Mouse (Mus musculus): Measurements from ENCODE around the gene Rbpjl. TPM values are rescaled to one million over a fixed set of nuclear protein-coding genes. Genes with fewer than 3 reads are reported as not detected.

Gene Rbpjl
- polyA plus RNA-seq, 1 experiment, result 0.24 TPM

- Histone ChIP-seq H3K4me1 (replicated peaks; ENCODE audit: control insufficient read depth, insufficient read depth, low read length) (0 out of 2 replicates have a peak, but pooled peaks cover 3% of the 10 kb centered on the region), H3K4me3 (ENCODE audit: control insufficient read depth, insufficient read depth, low read length) (no peak overlapping the region), H3K27me3 (ENCODE audit: control insufficient read depth, insufficient read depth, low read length) (no peaks in the 10 kb centered on the region), H3K36me3 (ENCODE audit: control insufficient read depth, insufficient read depth, low read length) (no peaks in the 10 kb centered on the region), H3K27ac (ENCODE audit: control insufficient read depth, insufficient read depth, low read length) (no peak overlapping the region)
- no peak for DNase-seq
- 86% methylated on average over 6 of the region's 6 CpGs for WGBS
- no peak for TF ChIP-seq CTCF (IDR thresholded peaks at IDR 0.05; ENCODE audit: borderline replicate concordance, control insufficient read depth, extremely low read depth, insufficient read depth, low read length, poor library complexity)
- TF ChIP-seq POLR2A (IDR thresholded peaks at IDR 0.05; ENCODE audit: control insufficient read depth, extremely low read depth, insufficient read depth, low read length, poor library complexity), result no peak
These were observed 52.7 kb downstream of the Rbpjl start for GRCm38 (mm10) chr2:164455421-164456190.

- H3K4me3 ChIP-seq (ENCODE audit: control insufficient read depth, insufficient read depth, low read length), result no peak overlapping the region
- no peak overlapping the region for H3K27ac ChIP-seq (ENCODE audit: control insufficient read depth, insufficient read depth, low read length)
- 90% methylated on average over 1 of the region's 1 CpGs for WGBS
- no peak for DNase-seq
- peaks cover 4% of the 10 kb centered on the region; the same call in 1 of the 2 replicates for H3K4me1 ChIP-seq (replicated peaks; ENCODE audit: control insufficient read depth, insufficient read depth, low read length)
- H3K36me3 ChIP-seq (ENCODE audit: control insufficient read depth, insufficient read depth, low read length), result no peaks in the 10 kb centered on the region
- H3K27me3 ChIP-seq (ENCODE audit: control insufficient read depth, insufficient read depth, low read length), result no peaks in the 10 kb centered on the region
- TF ChIP-seq CTCF (IDR thresholded peaks at IDR 0.05; ENCODE audit: borderline replicate concordance, control insufficient read depth, extremely low read depth, insufficient read depth, low read length, poor library complexity) (no peak), POLR2A (IDR thresholded peaks at IDR 0.05; ENCODE audit: control insufficient read depth, extremely low read depth, insufficient read depth, low read length, poor library complexity) (no peak)
These were observed 53.5 kb downstream of the Rbpjl start for GRCm38 (mm10) chr2:164456413-164456812.

GRCm38 (mm10) chr2:164456864-164457300, 53.9 kb downstream of the Rbpjl start, which contains the start of gene Sys1:
Gene Sys1 (plus strand): TSS chr2:164456964.
- no peaks in the 10 kb centered on the region for H3K36me3 ChIP-seq (ENCODE audit: control insufficient read depth, insufficient read depth, low read length)
- H3K27ac ChIP-seq (ENCODE audit: control insufficient read depth, insufficient read depth, low read length), result no peak within 1 kb of the TSS
- H3K4me3 ChIP-seq (ENCODE audit: control insufficient read depth, insufficient read depth, low read length), result no peak within 1 kb of the TSS
- no peak for DNase-seq
- H3K27me3 ChIP-seq (ENCODE audit: control insufficient read depth, insufficient read depth, low read length), result no peaks in the 10 kb centered on the region
- TF ChIP-seq POLR2A (IDR thresholded peaks at IDR 0.05; ENCODE audit: control insufficient read depth, extremely low read depth, insufficient read depth, low read length, poor library complexity), result no peak
- TF ChIP-seq CTCF (IDR thresholded peaks at IDR 0.05; ENCODE audit: borderline replicate concordance, control insufficient read depth, extremely low read depth, insufficient read depth, low read length, poor library complexity), result no peak
- 16% methylated on average over 7 of the region's 7 CpGs for WGBS
- H3K4me1 ChIP-seq (replicated peaks; ENCODE audit: control insufficient read depth, insufficient read depth, low read length), result peaks cover 8% of the 10 kb centered on the region

- Histone ChIP-seq H3K4me3 (ENCODE audit: control insufficient read depth, insufficient read depth, low read length) (no peak overlapping the region), H3K36me3 (ENCODE audit: control insufficient read depth, insufficient read depth, low read length) (no peaks in the 10 kb centered on the region), H3K4me1 (replicated peaks; ENCODE audit: control insufficient read depth, insufficient read depth, low read length) (peaks cover 6% of the 10 kb centered on the region), H3K27me3 (ENCODE audit: control insufficient read depth, insufficient read depth, low read length) (no peaks in the 10 kb centered on the region), H3K27ac (ENCODE audit: control insufficient read depth, insufficient read depth, low read length) (no peak overlapping the region)
- DNase-seq, result no peak
- TF ChIP-seq CTCF (IDR thresholded peaks at IDR 0.05; ENCODE audit: borderline replicate concordance, control insufficient read depth, extremely low read depth, insufficient read depth, low read length, poor library complexity) (no peak), POLR2A (IDR thresholded peaks at IDR 0.05; ENCODE audit: control insufficient read depth, extremely low read depth, insufficient read depth, low read length, poor library complexity) (no peak)
- 42% methylated on average over 7 of the region's 7 CpGs for WGBS
These were observed 55.0 kb downstream of the Rbpjl start for GRCm38 (mm10) chr2:164457942-164458341.

- WGBS, result 19% methylated on average over 8 of the region's 8 CpGs
- Histone ChIP-seq H3K27ac (ENCODE audit: control insufficient read depth, insufficient read depth, low read length) (no peak overlapping the region), H3K4me3 (ENCODE audit: control insufficient read depth, insufficient read depth, low read length) (no peak overlapping the region), H3K27me3 (ENCODE audit: control insufficient read depth, insufficient read depth, low read length) (no peaks in the 10 kb centered on the region), H3K4me1 (replicated peaks; ENCODE audit: control insufficient read depth, insufficient read depth, low read length) (peaks cover 6% of the 10 kb centered on the region), H3K36me3 (ENCODE audit: control insufficient read depth, insufficient read depth, low read length) (peaks cover 4% of the 10 kb centered on the region)
- DNase-seq, result no peak
- TF ChIP-seq CTCF (IDR thresholded peaks at IDR 0.05; ENCODE audit: borderline replicate concordance, control insufficient read depth, extremely low read depth, insufficient read depth, low read length, poor library complexity) (no peak), POLR2A (IDR thresholded peaks at IDR 0.05; ENCODE audit: control insufficient read depth, extremely low read depth, insufficient read depth, low read length, poor library complexity) (no peak)
These were observed 55.6 kb downstream of the Rbpjl start for GRCm38 (mm10) chr2:164458535-164458934.

- Histone ChIP-seq H3K27me3 (ENCODE audit: control insufficient read depth, insufficient read depth, low read length) (no peaks in the 10 kb centered on the region), H3K4me3 (ENCODE audit: control insufficient read depth, insufficient read depth, low read length) (peak within 1 kb of the TSS; percentile 94), H3K36me3 (ENCODE audit: control insufficient read depth, insufficient read depth, low read length) (peaks cover 19% of the 10 kb centered on the region), H3K4me1 (replicated peaks; ENCODE audit: control insufficient read depth, insufficient read depth, low read length) (peaks cover 6% of the 10 kb centered on the region), H3K27ac (ENCODE audit: control insufficient read depth, insufficient read depth, low read length) (peak within 1 kb of the TSS; percentile 14; the same call in 1 of the 2 replicates)
- under 1% methylated on average over 75 of the region's 79 CpGs for WGBS
- TF ChIP-seq CTCF (IDR thresholded peaks at IDR 0.05; ENCODE audit: borderline replicate concordance, control insufficient read depth, extremely low read depth, insufficient read depth, low read length, poor library complexity) (0 out of 2 replicates have a peak, but pooled peaks have one; percentile 39), POLR2A (IDR thresholded peaks at IDR 0.05; ENCODE audit: control insufficient read depth, extremely low read depth, insufficient read depth, low read length, poor library complexity) (peak; percentile 62; the same call in 1 of the 2 replicates)
- DNase-seq, result peak; percentile 95
These were observed 58.0 kb downstream of the Rbpjl start, which contains the start of gene Gm20458 for GRCm38 (mm10) chr2:164460745-164461551. Gene Gm20458 (plus strand): TSS chr2:164460967.

Other genes with a start within 250 kb of the Rbpjl start
- gene Kcns1, start 232.0 kb upstream of the Rbpjl start, polyA plus RNA-seq (2012; rRNA removed), result 0.07 TPM in 1 of 2 replicates, not detected in the other
- gene Wfdc5, start 220.4 kb upstream of the Rbpjl start, polyA plus RNA-seq (2012; rRNA removed), result 0.11 and 0.65 TPM in 2 replicates
- 0.42 TPM in 1 of 2 replicates, not detected in the other for gene Wfdc12, start 212.5 kb upstream of the Rbpjl start, polyA plus RNA-seq (2012; rRNA removed)
- not detected in 2 replicates for gene Wfdc15a, start 203.0 kb upstream of the Rbpjl start, polyA plus RNA-seq (2012; rRNA removed)
- gene Wfdc15b, start 181.5 kb upstream of the Rbpjl start, polyA plus RNA-seq (2012; rRNA removed), result not detected in 2 replicates
- gene Svs2, start 164.7 kb upstream of the Rbpjl start, polyA plus RNA-seq (2012; rRNA removed), result not detected in 2 replicates
- gene Svs3b, start 146.5 kb upstream of the Rbpjl start, polyA plus RNA-seq (2012; rRNA removed), result not detected in 2 replicates
- gene Svs4, start 124.7 kb upstream of the Rbpjl start, polyA plus RNA-seq (2012; rRNA removed), result 0.15 TPM in 1 of 2 replicates, not detected in the other
- gene Svs3a, start 113.9 kb upstream of the Rbpjl start, polyA plus RNA-seq (2012; rRNA removed), result not detected in 2 replicates
- gene Svs6, start 86.4 kb upstream of the Rbpjl start, polyA plus RNA-seq (2012; rRNA removed), result not detected in 2 replicates
- gene Svs5, start 70.4 kb upstream of the Rbpjl start, polyA plus RNA-seq (2012; rRNA removed), result not detected in 2 replicates
- 4.9 and 7.5 TPM in 2 replicates for gene Slpi, start 14.0 kb upstream of the Rbpjl start, polyA plus RNA-seq (2012; rRNA removed)
- 0.82 and 0.93 TPM in 2 replicates for gene Matn4, start 2.0 kb downstream of the Rbpjl start, polyA plus RNA-seq (2012; rRNA removed)
- 18.6 TPM in 2 replicates for gene Sdc4, start 40.7 kb downstream of the Rbpjl start, polyA plus RNA-seq (2012; rRNA removed)
- gene Sys1, start 53.8 kb downstream of the Rbpjl start, polyA plus RNA-seq (2012; rRNA removed), result 183 and 220 TPM in 2 replicates
- gene Gm20458, start 57.8 kb downstream of the Rbpjl start, polyA plus RNA-seq (2012; rRNA removed), result 27.8 and 35.3 TPM in 2 replicates
- gene Trp53tg5, start 70.6 kb downstream of the Rbpjl start, polyA plus RNA-seq (2012; rRNA removed), result not detected in 2 replicates
- gene Dbndd2, start 83.0 kb downstream of the Rbpjl start, polyA plus RNA-seq (2012; rRNA removed), result 19.6 and 24.8 TPM in 2 replicates
- gene Pigt, start 94.4 kb downstream of the Rbpjl start, polyA plus RNA-seq (2012; rRNA removed), result 146 and 202 TPM in 2 replicates
- 20.5 and 28.7 TPM in 2 replicates for gene Wfdc2, start 159.3 kb downstream of the Rbpjl start, polyA plus RNA-seq (2012; rRNA removed)
- gene Spint3, start 170.3 kb downstream of the Rbpjl start, polyA plus RNA-seq (2012; rRNA removed), result not detected in 2 replicates
- not detected in 2 replicates for gene Wfdc6a, start 182.3 kb downstream of the Rbpjl start, polyA plus RNA-seq (2012; rRNA removed)
- gene Eppin, start 190.5 kb downstream of the Rbpjl start, polyA plus RNA-seq (2012; rRNA removed), result not detected in 2 replicates
- not detected in 2 replicates for gene Wfdc6b, start 210.4 kb downstream of the Rbpjl start, polyA plus RNA-seq (2012; rRNA removed)
- 0.18 TPM in 1 of 2 replicates, not detected in the other for gene Wfdc8, start 210.5 kb downstream of the Rbpjl start, polyA plus RNA-seq (2012; rRNA removed)
- not detected in 2 replicates for gene Wfdc16, start 235.7 kb downstream of the Rbpjl start, polyA plus RNA-seq (2012; rRNA removed)